Mouse (Mus musculus) limb, embryonic 11.5 days (tissue): ENCODE measurements around the gene Nudt1. TPM values are rescaled to one million over a fixed set of nuclear protein-coding genes. Genes with fewer than 3 reads are reported as not detected.

Source experiments
- ATAC-seq: fragments of 200-750 bp; cut with Nextera tagmentation; 2 replicates; pipeline ENCODE4 v1.8.0; 2017; ENCODE audit warnings: low read depth; ENCODE audit not compliant: insufficient number of reproducible peaks, low FRiP score, low TSS enrichment
- DNase-seq: peaks from one replicate; pipeline ENCODE4 v3.0.0-alpha.2; 2015; ENCODE audit warnings: low spot score
- H3K27ac ChIP-seq: fragments of 300-500 bp; sonication (generic); replicated peaks from 2 replicates; pipeline ENCODE4 v1.5.1; 2014; ENCODE audit warnings: low read depth, mild to moderate bottlenecking, low read length
- H3K27me3 ChIP-seq: fragments of 300-500 bp; sonication (generic); 2 replicates; pipeline ENCODE4 v1.6.1; 2014; ENCODE audit warnings: mild to moderate bottlenecking, low read length, mixed read lengths; ENCODE audit not compliant: control insufficient read depth, insufficient read depth
- H3K36me3 ChIP-seq: fragments of 300-500 bp; sonication (generic); 2 replicates; pipeline ENCODE4 v1.6.1; 2014; ENCODE audit warnings: mild to moderate bottlenecking, low read length, moderate library complexity, mixed read lengths; ENCODE audit not compliant: control insufficient read depth, insufficient read depth
- H3K4me1 ChIP-seq: fragments of 300-500 bp; sonication (generic); 2 replicates; pipeline ENCODE4 v1.6.1; 2014; ENCODE audit warnings: low read length, mixed read lengths; ENCODE audit not compliant: control insufficient read depth, insufficient read depth
- H3K4me2 ChIP-seq: fragments of 300-500 bp; sonication (generic); 2 replicates; pipeline ENCODE4 v1.6.1; 2014; ENCODE audit warnings: low read depth, mild to moderate bottlenecking, moderate library complexity; ENCODE audit not compliant: severe bottlenecking
- H3K4me3 ChIP-seq: fragments of 300-500 bp; sonication (generic); 2 replicates; pipeline ENCODE4 v1.5.1; 2014; ENCODE audit warnings: low read depth, low read length
- H3K9ac ChIP-seq: fragments of 300-500 bp; sonication (generic); 2 replicates; pipeline ENCODE4 v1.6.1; 2014; ENCODE audit warnings: mild to moderate bottlenecking, low read length
- H3K9me3 ChIP-seq: fragments of 300-500 bp; sonication (generic); 2 replicates; pipeline ENCODE4 v1.6.1; 2016; ENCODE audit warnings: low read length; ENCODE audit not compliant: control insufficient read depth
- WGBS: fragments of 180-500 bp; shearing (Covaris S2); extraction: QIAGEN DNeasy Blood & Tissue Kit; methylation state at CpG from one replicate; pipeline ENCODE4 v1.1.7; 2014; 5-methylcytosine and 5-hydroxymethylcytosine counted together
- polyA plus RNA-seq: library from polyadenylated mRNA; unstranded; fragments of >200 nt; fragmentation: Nextera tagmentation; extraction: Ambion mirVana; gene quantifications from 2 replicates; pipeline ENCODE4 v1.2.1, GENCODE M21; 2014

Gene Nudt1
- polyA plus RNA-seq, 1 experiment from 2014 or later: 58.1 TPM

DNA sequence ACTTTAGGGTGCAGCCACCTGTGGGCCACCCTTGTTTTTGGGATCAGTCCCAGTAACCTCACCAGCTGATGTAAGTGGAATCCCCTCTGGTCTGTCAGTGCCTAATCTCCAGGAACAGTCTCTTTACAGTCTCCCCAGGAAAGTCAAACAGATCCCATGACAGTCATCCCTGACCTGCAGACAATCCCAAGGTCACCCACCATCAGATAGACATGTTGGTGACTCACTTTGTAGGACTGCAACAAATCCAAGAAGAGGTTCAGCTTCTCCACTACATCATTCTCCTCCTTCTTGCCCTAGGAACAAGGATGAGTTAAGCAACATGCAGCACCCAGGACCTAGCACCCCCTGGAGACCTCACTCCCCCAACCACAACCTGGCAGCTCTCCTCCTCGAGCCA, 24.6 kb downstream of the Nudt1 start:
- Histone ChIP-seq H3K9ac (no peak overlapping the region), H3K4me1 (no peaks in the 10 kb centered on the region), H3K9me3 (no peaks in the 10 kb centered on the region), H3K4me2 (no peak overlapping the region), H3K4me3 (no peak overlapping the region), H3K27me3 (no peaks in the 10 kb centered on the region), H3K27ac (no peak overlapping the region), H3K36me3 (no peaks in the 10 kb centered on the region; the same call in 1 of the 2 replicates)
- 83% methylated on average over 1 of the region's 1 CpGs for WGBS
- no peak for DNase-seq
- no peak for ATAC-seq

- Histone ChIP-seq H3K36me3 (peaks cover 10% of the 10 kb centered on the region; the same call in 1 of the 2 replicates), H3K4me1 (no peaks in the 10 kb centered on the region), H3K9ac (no peak overlapping the region), H3K4me3 (no peak overlapping the region), H3K4me2 (no peak overlapping the region), H3K9me3 (no peaks in the 10 kb centered on the region), H3K27ac (no peak overlapping the region), H3K27me3 (no peaks in the 10 kb centered on the region)
- WGBS: 95% methylated on average over 9 of the region's 9 CpGs
- ATAC-seq: no peak
- DNase-seq: no peak
These were observed 28.4 kb downstream of the Nudt1 start for GRCm38 (mm10) chr5:140349882-140350281.

GRCm38 (mm10) chr5:140350731-140351497, 29.5 kb downstream of the Nudt1 start:
- Histone ChIP-seq H3K4me1 (no peaks in the 10 kb centered on the region), H3K4me3 (no peak overlapping the region), H3K27ac (no peak overlapping the region), H3K27me3 (no peaks in the 10 kb centered on the region), H3K9ac (no peak overlapping the region), H3K36me3 (peaks cover 10% of the 10 kb centered on the region; the same call in 1 of the 2 replicates), H3K9me3 (no peaks in the 10 kb centered on the region), H3K4me2 (no peak overlapping the region)
- DNase-seq (no peak), ATAC-seq (no peak)
- WGBS: 91% methylated on average over 8 of the region's 8 CpGs

DNA sequence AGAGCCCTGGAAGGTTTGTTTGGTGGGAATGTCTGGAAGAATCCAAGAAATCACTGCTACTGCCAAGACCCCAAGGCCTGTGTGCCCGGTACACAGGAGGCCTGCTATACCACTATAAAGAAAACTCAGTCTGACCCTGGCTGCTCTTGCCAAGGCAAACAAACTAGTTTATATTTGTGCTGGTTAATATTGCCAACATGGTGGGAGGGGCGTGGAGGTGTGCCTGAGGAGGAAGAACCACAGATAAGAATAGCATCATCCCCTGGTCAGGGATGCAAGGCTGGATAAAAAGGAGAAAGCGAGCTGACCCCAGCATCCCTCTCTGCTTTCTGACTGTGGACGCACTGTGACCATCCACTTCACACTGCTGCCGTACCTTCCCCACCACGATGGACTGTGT, 30.9 kb downstream of the Nudt1 start:
- 92% methylated on average over 6 of the region's 6 CpGs for WGBS
- peaks cover 13% of the 10 kb centered on the region; the same call in 1 of the 2 replicates for H3K36me3 ChIP-seq

GRCm38 (mm10) chr5:140355934-140356333, 34.5 kb downstream of the Nudt1 start:
- DNase-seq (no peak), ATAC-seq (no peak)
- no peak overlapping the region for H3K4me3 ChIP-seq
- no peak overlapping the region for H3K4me2 ChIP-seq
- no peak overlapping the region for H3K9ac ChIP-seq
- no peaks in the 10 kb centered on the region for H3K4me1 ChIP-seq
- WGBS: 89% methylated on average over 11 of the region's 11 CpGs
- H3K27me3 ChIP-seq: no peaks in the 10 kb centered on the region
- no peaks in the 10 kb centered on the region for H3K9me3 ChIP-seq
- peaks cover 13% of the 10 kb centered on the region; the same call in 1 of the 2 replicates for H3K36me3 ChIP-seq
- no peak overlapping the region for H3K27ac ChIP-seq

More for the DNA sequence above, 30.9 kb downstream of the Nudt1 start:
- Histone ChIP-seq H3K4me2 (no peak overlapping the region), H3K4me3 (no peak overlapping the region), H3K27me3 (no peaks in the 10 kb centered on the region), H3K4me1 (no peaks in the 10 kb centered on the region), H3K27ac (no peak overlapping the region), H3K9me3 (no peaks in the 10 kb centered on the region), H3K9ac (no peak overlapping the region)
- DNase-seq: no peak
- ATAC-seq: no peak

DNA sequence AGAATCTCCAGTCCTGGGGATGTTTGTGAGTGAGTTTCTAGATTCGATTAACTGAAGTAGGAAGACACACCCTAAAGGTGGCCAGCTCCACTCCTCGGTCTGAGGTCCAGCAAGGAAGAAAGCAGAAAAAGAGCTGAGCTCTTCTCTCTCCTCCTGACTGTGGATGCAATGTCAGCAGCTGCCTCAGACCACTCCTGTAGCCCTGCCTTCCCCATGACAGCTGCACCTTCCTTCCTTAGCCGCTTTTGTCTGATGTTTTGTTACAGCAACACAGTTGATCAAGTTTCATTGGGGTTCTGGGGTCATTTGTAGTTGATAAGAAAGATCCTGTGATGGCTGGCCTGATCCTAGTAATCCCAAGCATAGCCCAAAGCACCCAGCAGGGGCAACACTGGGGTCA, 36.0 kb downstream of the Nudt1 start:
- DNase-seq (no peak), ATAC-seq (no peak)
- Histone ChIP-seq H3K4me2 (no peak overlapping the region), H3K4me1 (no peaks in the 10 kb centered on the region), H3K36me3 (peaks cover 9% of the 10 kb centered on the region; the same call in 1 of the 2 replicates), H3K27ac (no peak overlapping the region), H3K9me3 (no peaks in the 10 kb centered on the region), H3K4me3 (no peak overlapping the region), H3K27me3 (no peaks in the 10 kb centered on the region), H3K9ac (no peak overlapping the region)
- WGBS: 88% methylated on average over 3 of the region's 3 CpGs

- H3K27ac ChIP-seq: no peak overlapping the region
- no peak overlapping the region for H3K4me3 ChIP-seq
- no peak overlapping the region for H3K9ac ChIP-seq
- WGBS: 82% methylated on average over 14 of the region's 14 CpGs
- H3K4me2 ChIP-seq: no peak overlapping the region
- no peaks in the 10 kb centered on the region for H3K9me3 ChIP-seq
- H3K36me3 ChIP-seq: peaks cover 3% of the 10 kb centered on the region
- H3K4me1 ChIP-seq: no peaks in the 10 kb centered on the region
- no peaks in the 10 kb centered on the region for H3K27me3 ChIP-seq
- ATAC-seq (no peak), DNase-seq (no peak)
These were observed 38.6 kb downstream of the Nudt1 start for GRCm38 (mm10) chr5:140359930-140360674.

DNA sequence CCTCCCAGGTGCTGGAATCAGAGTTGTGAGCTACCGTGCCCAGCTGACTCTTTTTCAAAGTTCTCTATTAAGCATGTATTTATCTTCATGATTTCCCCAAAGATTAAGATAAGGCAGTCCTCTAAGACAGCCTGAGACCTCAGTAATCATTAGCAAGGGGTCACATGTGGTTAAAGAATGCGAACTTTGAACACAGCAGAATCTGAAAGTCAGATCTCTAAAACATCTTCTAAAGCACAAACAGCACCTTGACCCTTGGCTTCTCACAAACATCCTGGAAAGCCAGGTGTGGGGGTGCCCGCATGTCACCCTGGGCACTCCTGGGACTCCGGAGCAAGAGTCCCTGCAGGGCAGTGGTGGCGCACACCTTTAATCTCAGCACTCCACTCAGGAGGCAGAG, 43.0 kb downstream of the Nudt1 start:
- H3K36me3 ChIP-seq: no peaks in the 10 kb centered on the region; the same call in none of the 2 replicates
- no peak overlapping the region for H3K4me2 ChIP-seq
- no peaks in the 10 kb centered on the region for H3K4me1 ChIP-seq
- no peak overlapping the region for H3K27ac ChIP-seq
- no peaks in the 10 kb centered on the region for H3K9me3 ChIP-seq
- no peak overlapping the region for H3K9ac ChIP-seq
- ATAC-seq: no peak
- H3K27me3 ChIP-seq: no peaks in the 10 kb centered on the region
- WGBS: 96% methylated on average over 5 of the region's 5 CpGs
- no peak for DNase-seq
- H3K4me3 ChIP-seq: no peak overlapping the region
